Comparison of ENCODE assay signal across 8 mouse cellular contexts in genomic region chr11:100626701-100627195, GRCm38 (mm10). TPM values are rescaled to one million over a fixed set of nuclear protein-coding genes. Genes with fewer than 3 reads are reported as not detected.
DNase-seq lines count a peak whose midpoint lies in the region; ATAC-seq lines count a peak whose summit lies in the region.

No protein-coding gene starts in this region.

- peaks cover 32% of the 10 kb centered on the region for H3K4me1 ChIP-seq in forebrain, embryonic 13.5 days
- H3K4me1 ChIP-seq in forebrain, embryonic 12.5 days, result peaks cover 29% of the 10 kb centered on the region
- peaks cover 12% of the 10 kb centered on the region for H3K4me1 ChIP-seq in forebrain, embryonic 14.5 days (ENCODE audit: control insufficient read depth, insufficient read depth, low read length)
- H3K4me1 ChIP-seq in hindbrain, embryonic 16.5 days (ENCODE audit: control insufficient read depth, insufficient read depth, low read depth, low read length), result peaks cover 13% of the 10 kb centered on the region

- ATAC-seq in forebrain, embryonic 13.5 days, result peak; percentile 58
- no peak for ATAC-seq in forebrain, embryonic 12.5 days (ENCODE audit: low FRiP score)
- ATAC-seq in forebrain, embryonic 14.5 days, result peak; percentile 44; the same call in 1 of the 2 replicates
- peak; percentile 53; the same call in 1 of the 2 replicates for ATAC-seq in hindbrain, embryonic 16.5 days
- peak; percentile 72 for ATAC-seq in megakaryocyte-erythroid progenitor cell, adult 5-6 weeks (replicated peaks; ENCODE audit: low FRiP score, low TSS enrichment, poor library complexity, severe bottlenecking)

- no peak overlapping the region for H3K4me2 ChIP-seq in forebrain, embryonic 13.5 days
- no peak overlapping the region for H3K4me2 ChIP-seq in forebrain, embryonic 12.5 days
- no peak overlapping the region for H3K4me2 ChIP-seq in forebrain, embryonic 14.5 days (ENCODE audit: low read length)
- H3K4me2 ChIP-seq in hindbrain, embryonic 16.5 days (ENCODE audit: low read length), result no peak overlapping the region

- H3K27ac ChIP-seq in forebrain, embryonic 13.5 days, result no peak overlapping the region
- no peak overlapping the region for H3K27ac ChIP-seq in forebrain, embryonic 12.5 days
- H3K27ac ChIP-seq in forebrain, embryonic 14.5 days (ENCODE audit: low read depth, low read length), result no peak overlapping the region
- H3K27ac ChIP-seq in hindbrain, embryonic 16.5 days (ENCODE audit: low read depth, low read length), result no peak overlapping the region

- peaks cover 29% of the 10 kb centered on the region for H3K36me3 ChIP-seq in forebrain, embryonic 13.5 days (ENCODE audit: poor library complexity, severe bottlenecking)
- peaks cover 30% of the 10 kb centered on the region for H3K36me3 ChIP-seq in forebrain, embryonic 12.5 days (replicated peaks)
- peaks cover 30% of the 10 kb centered on the region for H3K36me3 ChIP-seq in forebrain, embryonic 14.5 days (ENCODE audit: control insufficient read depth, insufficient read depth, low read length)
- peaks cover 18% of the 10 kb centered on the region for H3K36me3 ChIP-seq in hindbrain, embryonic 16.5 days (ENCODE audit: control insufficient read depth, insufficient read depth, low read length)

- H3K4me3 ChIP-seq in forebrain, embryonic 13.5 days, result no peak overlapping the region
- no peak overlapping the region for H3K4me3 ChIP-seq in forebrain, embryonic 12.5 days (replicated peaks)
- no peak overlapping the region for H3K4me3 ChIP-seq in forebrain, embryonic 14.5 days (ENCODE audit: low read depth, low read length)
- H3K4me3 ChIP-seq in hindbrain, embryonic 16.5 days (ENCODE audit: low read length), result no peak overlapping the region

- DNase-seq in adrenal gland, postnatal 4 days (ENCODE audit: low spot score in 2 of 2), result peak; percentile 41 to 70
- peak; percentile 60 for DNase-seq in forebrain, embryonic 14.5 days (ENCODE audit: low spot score)
- peak; percentile 68 to 72 for DNase-seq in left cerebral cortex, postnatal 25 days (ENCODE audit: low spot score in 2 of 2)
- peak; percentile 63 to 86 for DNase-seq in spleen, postnatal 10 days (ENCODE audit: low spot score in 2 of 2)

- 27% methylated on average over 9 of the region's 9 CpGs for WGBS in forebrain, embryonic 13.5 days
- 26% methylated on average over 9 of the region's 9 CpGs for WGBS in forebrain, embryonic 12.5 days
- 24% methylated on average over 9 of the region's 9 CpGs for WGBS in forebrain, embryonic 14.5 days
- WGBS in hindbrain, embryonic 16.5 days, result 26% methylated on average over 9 of the region's 9 CpGs

- H3K9ac ChIP-seq in forebrain, embryonic 13.5 days, result no peak overlapping the region
- no peak overlapping the region for H3K9ac ChIP-seq in forebrain, embryonic 12.5 days
- H3K9ac ChIP-seq in forebrain, embryonic 14.5 days (ENCODE audit: low read length), result no peak overlapping the region
- H3K9ac ChIP-seq in hindbrain, embryonic 16.5 days (ENCODE audit: low read depth, low read length), result no peak overlapping the region

- intact Hi-C loops in left cerebral cortex, postnatal 25 days (cut with DNase I), result loop anchor here (2.0 kb wide), 2 partner anchors 68 to 76 kb away; no protein-coding TSS in a partner anchor

- H3K27me3 ChIP-seq in forebrain, embryonic 13.5 days, result 0 out of 2 replicates have a peak, but pooled peaks cover 3% of the 10 kb centered on the region
- no peaks in the 10 kb centered on the region for H3K27me3 ChIP-seq in forebrain, embryonic 12.5 days
- H3K27me3 ChIP-seq in forebrain, embryonic 14.5 days (replicated peaks; ENCODE audit: control insufficient read depth, insufficient read depth, low read length), result no peaks in the 10 kb centered on the region
- H3K27me3 ChIP-seq in hindbrain, embryonic 16.5 days (replicated peaks; ENCODE audit: control insufficient read depth, insufficient read depth, low read length), result no peaks in the 10 kb centered on the region

- H3K9me3 ChIP-seq in forebrain, embryonic 13.5 days (replicated peaks), result no peaks in the 10 kb centered on the region
- no peaks in the 10 kb centered on the region for H3K9me3 ChIP-seq in forebrain, embryonic 12.5 days
- no peaks in the 10 kb centered on the region for H3K9me3 ChIP-seq in forebrain, embryonic 14.5 days (replicated peaks; ENCODE audit: control insufficient read depth, low read length)
- no peaks in the 10 kb centered on the region for H3K9me3 ChIP-seq in hindbrain, embryonic 16.5 days (ENCODE audit: control insufficient read depth, low read length)

RNA-seq across cellular contexts. Expression of gene Dnajc7, which starts 6.8 kb away (rescaled TPM):
- polyA plus RNA-seq in forebrain, embryonic 13.5 days (2015; fragmentation: Nextera tagmentation; extraction: Ambion mirVana), result 283 and 285 TPM in 2 replicates
- polyA plus RNA-seq in forebrain, embryonic 12.5 days (2016; fragmentation: Nextera tagmentation; extraction: Ambion mirVana), result 299 and 310 TPM in 2 replicates
- total RNA-seq in adrenal gland, postnatal 4 days (2021), result 100 to 1,000 TPM; 296 to 306 TPM
- polyA plus RNA-seq in forebrain, embryonic 14.5 days (2014; fragmentation: Nextera tagmentation; extraction: Ambion mirVana), result 77.3 and 82.5 TPM in 2 replicates
- 290 and 293 TPM in 2 replicates for polyA plus RNA-seq in hindbrain, embryonic 16.5 days (2015; fragmentation: Nextera tagmentation; extraction: Ambion mirVana)
- total RNA-seq in left cerebral cortex, postnatal 25 days (2021), result 100 to 1,000 TPM; 231 to 258 TPM
- total RNA-seq in megakaryocyte-erythroid progenitor cell, adult 5-6 weeks (2014; fragmentation: Nextera tagmentation), result 133 and 176 TPM in 2 replicates
- 139 and 147 TPM in 2 replicates for total RNA-seq in megakaryocyte-erythroid progenitor cell, adult 5-6 weeks (2017)

RNA-seq across cellular contexts. Expression of gene Nkiras2, which starts 7.7 kb away (rescaled TPM):
- polyA plus RNA-seq in forebrain, embryonic 13.5 days (2015; fragmentation: Nextera tagmentation; extraction: Ambion mirVana), result 94.7 and 101 TPM in 2 replicates
- 87.1 and 90.2 TPM in 2 replicates for polyA plus RNA-seq in forebrain, embryonic 12.5 days (2016; fragmentation: Nextera tagmentation; extraction: Ambion mirVana)
- total RNA-seq in adrenal gland, postnatal 4 days (2021), result 10 to 100 TPM; 49.5 to 50.0 TPM
- polyA plus RNA-seq in forebrain, embryonic 14.5 days (2014; fragmentation: Nextera tagmentation; extraction: Ambion mirVana), result 111 and 122 TPM in 2 replicates
- polyA plus RNA-seq in hindbrain, embryonic 16.5 days (2015; fragmentation: Nextera tagmentation; extraction: Ambion mirVana), result 99.1 and 103 TPM in 2 replicates
- total RNA-seq in left cerebral cortex, postnatal 25 days (2021), result 10 to 100 TPM; 13.7 to 14.7 TPM
- 14.2 and 14.9 TPM in 2 replicates for total RNA-seq in megakaryocyte-erythroid progenitor cell, adult 5-6 weeks (2014; fragmentation: Nextera tagmentation)
- total RNA-seq in megakaryocyte-erythroid progenitor cell, adult 5-6 weeks (2017), result 4.2 and 11.2 TPM in 2 replicates

RNA-seq across cellular contexts. Expression of gene Cnp, which starts 52.0 kb away (rescaled TPM):
- 20.1 and 20.8 TPM in 2 replicates for polyA plus RNA-seq in forebrain, embryonic 13.5 days (2015; fragmentation: Nextera tagmentation; extraction: Ambion mirVana)
- 19.4 and 23.4 TPM in 2 replicates for polyA plus RNA-seq in forebrain, embryonic 12.5 days (2016; fragmentation: Nextera tagmentation; extraction: Ambion mirVana)
- 10 to 100 TPM; 49.5 to 51.3 TPM for total RNA-seq in adrenal gland, postnatal 4 days (2021)
- 22.0 and 25.6 TPM in 2 replicates for polyA plus RNA-seq in forebrain, embryonic 14.5 days (2014; fragmentation: Nextera tagmentation; extraction: Ambion mirVana)
- polyA plus RNA-seq in hindbrain, embryonic 16.5 days (2015; fragmentation: Nextera tagmentation; extraction: Ambion mirVana), result 72.6 and 85.0 TPM in 2 replicates
- total RNA-seq in left cerebral cortex, postnatal 25 days (2021), result 100 to 1,000 TPM; 207 to 230 TPM
- total RNA-seq in megakaryocyte-erythroid progenitor cell, adult 5-6 weeks (2014; fragmentation: Nextera tagmentation), result 57.0 and 60.8 TPM in 2 replicates
- total RNA-seq in megakaryocyte-erythroid progenitor cell, adult 5-6 weeks (2017), result 26.7 and 44.2 TPM in 2 replicates
